Mouse (Mus musculus): ENCODE results near the gene Ar.

Gene Ar

GRCm38 (mm10) chrX:98148531-98149342 lies at the start of gene Ar:
TSS of gene Ar (plus strand) at chrX:98148769.
- DNase-seq, result peak; percentile 0

DNA sequence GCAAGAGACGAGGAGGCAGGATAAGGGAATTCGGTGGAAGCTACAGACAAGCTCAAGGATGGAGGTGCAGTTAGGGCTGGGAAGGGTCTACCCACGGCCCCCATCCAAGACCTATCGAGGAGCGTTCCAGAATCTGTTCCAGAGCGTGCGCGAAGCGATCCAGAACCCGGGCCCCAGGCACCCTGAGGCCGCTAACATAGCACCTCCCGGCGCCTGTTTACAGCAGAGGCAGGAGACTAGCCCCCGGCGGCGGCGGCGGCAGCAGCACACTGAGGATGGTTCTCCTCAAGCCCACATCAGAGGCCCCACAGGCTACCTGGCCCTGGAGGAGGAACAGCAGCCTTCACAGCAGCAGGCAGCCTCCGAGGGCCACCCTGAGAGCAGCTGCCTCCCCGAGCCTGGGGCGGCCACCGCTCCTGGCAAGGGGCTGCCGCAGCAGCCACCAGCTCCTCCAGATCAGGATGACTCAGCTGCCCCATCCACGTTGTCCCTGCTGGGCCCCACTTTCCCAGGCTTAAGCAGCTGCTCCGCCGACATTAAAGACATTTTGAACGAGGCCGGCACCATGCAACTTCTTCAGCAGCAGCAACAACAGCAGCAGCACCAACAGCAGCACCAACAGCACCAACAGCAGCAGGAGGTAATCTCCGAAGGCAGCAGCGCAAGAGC lies 1.3 kb downstream of the Ar start:
- no peak for DNase-seq

DNA sequence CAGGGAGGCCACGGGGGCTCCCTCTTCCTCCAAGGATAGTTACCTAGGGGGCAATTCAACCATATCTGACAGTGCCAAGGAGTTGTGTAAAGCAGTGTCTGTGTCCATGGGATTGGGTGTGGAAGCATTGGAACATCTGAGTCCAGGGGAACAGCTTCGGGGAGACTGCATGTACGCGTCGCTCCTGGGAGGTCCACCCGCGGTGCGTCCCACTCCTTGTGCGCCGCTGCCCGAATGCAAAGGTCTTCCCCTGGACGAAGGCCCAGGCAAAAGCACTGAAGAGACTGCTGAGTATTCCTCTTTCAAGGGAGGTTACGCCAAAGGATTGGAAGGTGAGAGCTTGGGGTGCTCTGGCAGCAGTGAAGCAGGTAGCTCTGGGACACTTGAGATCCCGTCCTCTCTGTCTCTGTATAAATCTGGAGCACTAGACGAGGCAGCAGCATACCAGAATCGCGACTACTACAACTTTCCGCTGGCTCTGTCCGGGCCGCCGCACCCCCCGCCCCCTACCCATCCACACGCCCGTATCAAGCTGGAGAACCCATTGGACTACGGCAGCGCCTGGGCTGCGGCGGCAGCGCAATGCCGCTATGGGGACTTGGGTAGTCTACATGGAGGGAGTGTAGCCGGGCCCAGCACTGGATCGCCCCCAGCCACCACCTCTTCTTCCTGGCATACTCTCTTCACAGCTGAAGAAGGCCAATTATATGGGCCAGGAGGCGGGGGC lies 2.0 kb downstream of the Ar start:
- no peak for DNase-seq

DNA sequence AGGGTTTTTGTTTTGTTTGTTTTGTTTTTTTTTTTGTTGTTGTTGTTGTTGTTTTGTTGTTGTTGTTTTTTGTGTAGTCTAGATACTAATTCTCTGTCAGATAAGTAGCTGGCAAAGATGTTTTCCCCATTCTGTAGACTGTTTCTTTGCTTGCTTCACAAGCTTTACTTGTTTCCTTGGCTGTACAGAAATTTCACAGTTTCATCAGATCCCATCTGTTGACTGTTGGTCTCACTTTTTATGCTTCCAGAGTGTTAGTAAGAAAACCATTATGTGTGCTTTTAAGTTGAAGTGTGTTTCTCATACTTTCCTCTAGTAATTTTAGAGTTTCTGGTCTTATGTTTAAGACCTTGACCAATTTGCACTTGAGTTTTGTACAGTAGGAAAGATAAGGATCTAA lies 41.2 kb downstream of the Ar start:
- DNase-seq, result no peak

- DNase-seq, result no peak
Observed at GRCm38 (mm10) chrX:98205766-98206165, 57.2 kb downstream of the Ar start.

DNA sequence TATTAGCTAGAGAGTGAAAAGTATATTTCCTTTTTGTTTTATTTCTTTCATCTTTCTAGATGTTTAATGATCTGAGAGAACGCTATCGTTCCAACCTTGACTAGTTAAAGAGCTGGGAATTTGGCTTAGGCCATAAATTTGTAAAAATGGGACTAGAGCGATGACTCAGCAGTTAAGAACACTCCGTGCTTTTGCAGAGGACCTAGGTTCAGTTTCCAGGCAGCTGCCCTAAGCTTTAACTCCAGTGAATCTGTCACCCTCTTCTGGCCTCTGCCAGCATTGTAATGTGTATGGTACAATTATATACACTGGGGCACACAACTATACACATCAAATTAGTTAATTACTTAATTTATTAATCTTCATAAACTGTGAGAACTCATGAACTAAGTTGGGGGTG lies 58.6 kb downstream of the Ar start:
- no peak for DNase-seq

- no peak for DNase-seq
Observed at GRCm38 (mm10) chrX:98216103-98216502, 67.5 kb downstream of the Ar start.

GRCm38 (mm10) chrX:98239011-98239410 lies 90.4 kb downstream of the Ar start:
- DNase-seq, result no peak

GRCm38 (mm10) chrX:98245108-98245507 lies 96.5 kb downstream of the Ar start:
- DNase-seq, result no peak

DNA sequence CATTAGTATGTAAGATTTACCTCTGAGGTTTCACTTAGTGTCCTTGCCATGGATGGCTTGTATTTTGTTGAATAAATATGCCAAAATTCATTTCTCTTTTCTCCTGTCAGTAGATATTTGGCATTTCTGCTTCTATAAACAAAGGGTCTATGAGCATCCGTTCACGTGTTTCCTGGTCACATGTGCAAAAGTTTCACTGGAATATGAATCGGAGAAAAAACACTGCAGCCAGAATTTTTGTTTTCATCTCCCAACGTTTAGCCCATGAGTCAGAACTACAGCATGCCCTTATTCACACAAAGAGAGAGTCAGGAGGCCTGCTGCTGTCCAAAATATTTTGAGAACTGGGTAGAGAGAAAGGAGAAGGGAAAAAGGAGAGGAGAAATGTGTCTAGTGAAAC lies 99.8 kb downstream of the Ar start:
- DNase-seq, result no peak

DNA sequence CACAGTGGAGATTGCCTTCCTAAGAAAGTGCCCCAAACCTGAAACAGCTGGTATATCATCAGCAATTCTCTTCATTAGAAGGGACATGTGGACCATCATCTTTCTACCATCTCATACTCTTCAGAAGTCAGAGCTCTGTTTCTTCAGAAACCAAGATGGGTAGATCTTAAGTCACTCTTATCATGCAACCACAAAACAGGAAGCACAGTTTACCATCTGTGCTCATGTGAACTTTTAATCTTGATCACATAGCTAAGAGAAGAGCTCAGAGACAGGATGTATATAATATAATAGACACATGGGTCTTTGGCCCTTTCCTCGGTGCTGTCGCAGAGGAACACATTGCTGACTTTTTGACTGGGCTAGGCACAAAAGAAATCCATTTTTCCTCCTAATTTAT lies 111.1 kb downstream of the Ar start:
- DNase-seq, result no peak

DNA sequence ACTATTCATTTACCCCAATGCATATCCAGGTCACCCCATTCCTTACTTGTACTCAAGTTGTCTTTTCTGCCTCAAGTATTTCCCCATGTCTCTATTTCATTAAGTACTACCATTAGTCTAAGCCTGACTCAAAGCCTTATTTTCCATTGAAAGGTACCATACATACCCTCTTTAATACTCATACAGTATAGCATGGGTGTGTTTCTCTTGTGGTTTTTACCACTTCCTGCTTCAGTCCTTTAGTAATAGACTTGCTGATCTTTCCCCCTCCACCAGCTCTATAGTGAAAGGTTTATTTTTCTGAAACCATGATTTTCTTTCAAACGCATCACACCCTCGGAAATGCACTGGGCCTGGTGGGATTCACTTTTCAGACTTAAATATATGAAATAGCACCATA lies 117.2 kb downstream of the Ar start:
- no peak for DNase-seq

- no peak for DNase-seq
Observed at GRCm38 (mm10) chrX:98271361-98271760, 122.8 kb downstream of the Ar start.

DNA sequence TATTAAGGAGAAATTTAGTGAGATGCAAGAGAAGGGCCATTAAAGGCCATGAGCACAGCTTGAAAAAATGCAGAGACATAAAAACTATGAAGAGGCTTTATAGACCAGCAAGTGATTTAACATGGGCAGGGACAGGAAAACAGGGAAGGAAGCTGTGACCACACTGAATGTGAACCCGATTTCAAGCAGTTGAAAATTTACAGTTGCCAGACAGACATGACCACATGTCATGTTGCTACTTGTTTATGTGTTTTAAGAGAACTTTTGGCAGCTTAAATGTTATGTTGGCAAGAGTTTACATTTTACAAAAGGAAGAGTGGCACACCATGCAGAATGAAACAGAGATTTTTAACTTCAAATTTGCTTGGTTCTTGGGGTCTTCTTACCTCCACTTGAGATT lies 143.2 kb downstream of the Ar start:
- DNase-seq, result no peak

GRCm38 (mm10) chrX:98300685-98301084 lies 152.1 kb downstream of the Ar start:
- no peak for DNase-seq

- no peak for DNase-seq
Observed at GRCm38 (mm10) chrX:98301924-98302323, 153.4 kb downstream of the Ar start.

- no peak for DNase-seq
Observed at GRCm38 (mm10) chrX:98315961-98316360, 167.4 kb downstream of the Ar start.

DNA sequence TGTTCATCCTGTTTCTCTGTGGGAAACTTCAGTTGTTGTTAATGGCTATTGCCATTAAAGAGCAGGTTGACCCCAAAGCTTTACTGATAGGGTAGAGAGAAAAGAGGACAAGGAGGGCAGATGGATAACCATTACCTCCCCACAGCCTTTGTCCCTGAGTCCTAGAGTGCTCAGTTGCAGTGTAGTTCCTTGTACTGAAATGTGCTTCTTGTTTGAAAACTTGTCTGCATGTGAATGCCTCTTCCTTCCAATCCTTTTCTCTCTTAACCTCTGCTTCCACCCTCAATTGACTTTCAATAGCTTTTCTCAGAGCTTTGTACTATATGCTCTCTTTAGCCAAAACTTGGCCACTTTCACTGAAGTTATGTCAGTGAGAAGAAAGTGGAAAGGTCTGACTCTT lies 168.9 kb downstream of the Ar start:
- no peak for DNase-seq

DNA sequence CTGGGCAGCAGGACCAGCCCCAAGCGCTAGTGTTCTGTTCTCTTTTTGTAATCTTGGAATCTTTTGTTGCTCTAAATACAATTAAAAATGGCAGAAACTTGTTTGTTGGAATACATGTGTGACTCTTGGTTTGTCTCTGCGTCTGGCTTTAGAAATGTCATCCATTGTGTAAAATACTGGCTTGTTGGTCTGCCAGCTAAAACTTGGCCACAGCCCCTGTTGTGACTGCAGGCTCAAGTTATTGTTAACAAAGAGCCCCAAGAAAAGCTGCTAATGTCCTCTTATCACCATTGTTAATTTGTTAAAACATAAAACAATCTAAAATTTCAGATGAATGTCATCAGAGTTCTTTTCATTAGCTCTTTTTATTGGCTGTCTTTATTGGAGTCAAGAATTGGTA lies 174.5 kb downstream of the Ar start:
- peak; percentile 1 for DNase-seq

DNA sequence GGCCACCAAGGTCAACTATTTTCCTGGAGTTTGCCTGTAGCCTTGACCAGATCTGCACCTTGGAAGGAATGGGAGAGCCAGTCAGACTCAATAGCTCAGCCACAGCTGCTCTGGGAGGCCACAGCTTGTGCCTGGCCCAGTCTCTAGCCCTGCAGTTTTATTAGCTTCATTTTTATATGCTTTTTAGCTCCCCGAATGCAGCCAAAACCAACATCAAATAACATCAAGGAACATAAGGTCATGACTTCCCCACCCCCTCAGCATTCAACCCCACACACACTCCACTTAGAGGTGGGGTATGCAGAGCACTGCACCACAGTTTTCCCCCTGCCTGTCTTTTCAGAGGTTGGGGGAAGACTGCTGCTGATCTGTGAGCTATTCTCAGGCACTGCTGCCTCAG lies 198.9 kb downstream of the Ar start:
- no peak for DNase-seq

- peak; percentile 13 for DNase-seq
Observed at GRCm38 (mm10) chrX:98348036-98348435, 199.5 kb downstream of the Ar start.
